ENCODE assay signal across 18 mouse cellular contexts in genomic region chr17:32944402-32945035, GRCm38 (mm10). TPM values are rescaled to one million over a fixed set of nuclear protein-coding genes. Genes with fewer than 3 reads are reported as not detected.
A peak's percentile ranks its signal among the peaks of the same experiment; 100 is the strongest.
DNase-seq lines count a peak whose midpoint lies in the region; ATAC-seq and TF ChIP-seq lines count a peak whose summit lies in the region.
"Had no signal": no experiment of that assay in that cellular context is flagged by ENCODE, and none has a peak within 500 bp of the region (broad histone marks: within the 10 kb centered on the region; RNA-seq: fewer than 3 reads in every experiment).

No protein-coding gene starts in this region.

- H3K4me3 ChIP-seq in layer of hippocampus, adult 2 months = no peak overlapping the region
- H3K4me3 ChIP-seq in kidney, embryonic 14.5 days (ENCODE audit: low read length) = no peak overlapping the region
- H3K4me3 ChIP-seq: heart, embryonic 15.5 days; midbrain, embryonic 15.5 days; neural tube, embryonic 15.5 days had no signal

- no peak overlapping the region for H3K4me2 ChIP-seq in kidney, embryonic 14.5 days (replicated peaks; ENCODE audit: low read depth, low read length)
- H3K4me2 ChIP-seq: heart, embryonic 15.5 days; midbrain, embryonic 15.5 days; neural tube, embryonic 15.5 days had no signal

- H3K27ac ChIP-seq in layer of hippocampus, adult 2 months = no peak overlapping the region
- no peak overlapping the region for H3K27ac ChIP-seq in kidney, embryonic 14.5 days (ENCODE audit: low read depth, low read length)
- H3K27ac ChIP-seq: heart, embryonic 15.5 days; midbrain, embryonic 15.5 days; neural tube, embryonic 15.5 days had no signal

- no peaks in the 10 kb centered on the region for H3K27me3 ChIP-seq in kidney, embryonic 14.5 days (ENCODE audit: control insufficient read depth, insufficient read depth, low read length)
- H3K27me3 ChIP-seq: heart, embryonic 15.5 days; midbrain, embryonic 15.5 days; neural tube, embryonic 15.5 days had no signal

- peak; percentile 65 for TF ChIP-seq CTCF in layer of hippocampus, adult 2 months (conservative IDR thresholded peaks at IDR 0.05)

- peaks cover 9% of the 10 kb centered on the region; the same call in 1 of the 2 replicates for H3K4me1 ChIP-seq in kidney, embryonic 14.5 days (ENCODE audit: control insufficient read depth, insufficient read depth, low read length)

- no peak overlapping the region for H3K9ac ChIP-seq in kidney, embryonic 14.5 days (ENCODE audit: low read depth, low read length)
- H3K9ac ChIP-seq: heart, embryonic 15.5 days; midbrain, embryonic 15.5 days; neural tube, embryonic 15.5 days had no signal

- WGBS in kidney, embryonic 14.5 days = 76% methylated on average over 3 of the region's 3 CpGs

- no peak for DNase-seq in layer of hippocampus, adult 2 months (ENCODE audit: low spot score in 2 of 2)
- DNase-seq in layer of hippocampus, postnatal 25 days (ENCODE audit: extremely low spot score in 1 of 2, low spot score in 1 of 2) = no peak
- peak; percentile 11 for DNase-seq in 3T3-L1 (ENCODE audit: low read depth, low spot score)
- peak; percentile 34 for DNase-seq in CD4-positive helper T cell, adult 2 months (ENCODE audit: low read depth, low spot score)
- DNase-seq in cerebellum, adult 11-12 months = no peak
- DNase-seq: adrenal gland, postnatal 25 days; gastrocnemius, postnatal 36 days; kidney, postnatal 4 days; lung, postnatal 10 days; thymus, postnatal 36 days had no signal

- H3K36me3 ChIP-seq in kidney, embryonic 14.5 days (ENCODE audit: control insufficient read depth, insufficient read depth, low read length) = no peaks in the 10 kb centered on the region
- H3K36me3 ChIP-seq: heart, embryonic 15.5 days; midbrain, embryonic 15.5 days; neural tube, embryonic 15.5 days had no signal

- ATAC-seq in common myeloid progenitor, adult 5-6 weeks (replicated peaks; ENCODE audit: low read depth, poor library complexity, severe bottlenecking) = 0 out of 2 replicates have a peak, but pooled peaks have one; percentile 45
- no peak for ATAC-seq in kidney, embryonic 14.5 days (ENCODE audit: low FRiP score, low TSS enrichment)
- ATAC-seq: forebrain, embryonic 16.5 days; midbrain, embryonic 15.5 days had no signal

- no peaks in the 10 kb centered on the region for H3K9me3 ChIP-seq in kidney, embryonic 14.5 days (ENCODE audit: control insufficient read depth, low read length)
- H3K9me3 ChIP-seq: G1E; heart, embryonic 15.5 days; midbrain, embryonic 15.5 days; neural tube, embryonic 15.5 days had no signal

RNA-seq across cellular contexts. Expression of gene Cyp4f13, which starts 2.7 kb away (rescaled TPM):
- total RNA-seq in layer of hippocampus, adult 2 months (2021) = 10 to 100 TPM; 23.7 to 27.6 TPM
- total RNA-seq in layer of hippocampus, postnatal 25 days (2021) = 10 to 100 TPM; 16.6 to 28.0 TPM
- 8.2 and 10.7 TPM in 2 replicates for total RNA-seq in common myeloid progenitor, adult 5-6 weeks (2017)
- polyA plus RNA-seq in kidney, embryonic 14.5 days (2014; fragmentation: Nextera tagmentation; extraction: Ambion mirVana) = 8.4 and 10.3 TPM in 2 replicates

RNA-seq across cellular contexts. Expression of gene Zfp472, which starts 21.1 kb away (rescaled TPM):
- 1 to 10 TPM; 5.6 to 6.5 TPM for total RNA-seq in layer of hippocampus, adult 2 months (2021)
- 1 to 10 TPM; 3.4 to 4.9 TPM for total RNA-seq in layer of hippocampus, postnatal 25 days (2021)
- total RNA-seq in common myeloid progenitor, adult 5-6 weeks (2017) = 16.7 and 18.8 TPM in 2 replicates
- 11.0 and 15.4 TPM in 2 replicates for polyA plus RNA-seq in kidney, embryonic 14.5 days (2014; fragmentation: Nextera tagmentation; extraction: Ambion mirVana)

RNA-seq across cellular contexts. Expression of gene Cyp4f14, which starts 27.4 kb away (rescaled TPM):
- 1 to 10 TPM; 4.1 to 5.4 TPM for total RNA-seq in layer of hippocampus, adult 2 months (2021)
- 1 to 10 TPM; 4.6 to 5.3 TPM for total RNA-seq in layer of hippocampus, postnatal 25 days (2021)
- not detected in 2 replicates for total RNA-seq in common myeloid progenitor, adult 5-6 weeks (2017)
- polyA plus RNA-seq in kidney, embryonic 14.5 days (2014; fragmentation: Nextera tagmentation; extraction: Ambion mirVana) = 0.09 TPM in 1 of 2 replicates, not detected in the other
- polyA plus RNA-seq: G1E; heart, embryonic 15.5 days; limb, embryonic 14.5 days had no signal

RNA-seq across cellular contexts. Expression of gene Zfp952, which starts 48.4 kb away (rescaled TPM):
- 10 to 100 TPM; 17.9 to 19.0 TPM for total RNA-seq in layer of hippocampus, adult 2 months (2021)
- 10 to 100 TPM; 17.2 to 17.8 TPM for total RNA-seq in layer of hippocampus, postnatal 25 days (2021)
- 6.2 and 10.3 TPM in 2 replicates for total RNA-seq in common myeloid progenitor, adult 5-6 weeks (2017)
- polyA plus RNA-seq in kidney, embryonic 14.5 days (2014; fragmentation: Nextera tagmentation; extraction: Ambion mirVana) = 7.6 and 13.5 TPM in 2 replicates

RNA-seq across cellular contexts. Expression of gene Zfp870, which starts 53.1 kb away (rescaled TPM):
- 10 to 100 TPM; 10.4 to 10.9 TPM for total RNA-seq in layer of hippocampus, adult 2 months (2021)
- 10 to 100 TPM in 1 of 2 experiments, 1 to 10 TPM in 1; 9.9 to 10.5 TPM for total RNA-seq in layer of hippocampus, postnatal 25 days (2021)
- total RNA-seq in common myeloid progenitor, adult 5-6 weeks (2017) = 2.5 and 7.3 TPM in 2 replicates
- polyA plus RNA-seq in kidney, embryonic 14.5 days (2014; fragmentation: Nextera tagmentation; extraction: Ambion mirVana) = 5.8 and 8.9 TPM in 2 replicates

Comparison
In these comparisons a context has a peak if more than half of its experiments do, and no peak if none do; other contexts are left out.
1. DNase-seq: peak in 3T3-L1 (single experiment) and CD4-positive helper T cell, adult 2 months (single experiment); none in layer of hippocampus, adult 2 months (0 of 2), layer of hippocampus, postnatal 25 days (0 of 2) and cerebellum, adult 11-12 months (single experiment).